ENCODE assay signal across 20 mouse cellular contexts in genomic region chr13:98696716-98697115, GRCm38 (mm10). TPM values are rescaled to one million over a fixed set of nuclear protein-coding genes. Genes with fewer than 3 reads are reported as not detected.
DNase-seq lines count a peak whose midpoint lies in the region; ATAC-seq and TF ChIP-seq lines count a peak whose summit lies in the region.
"Had no signal": no experiment of that assay in that cellular context is flagged by ENCODE, and none has a peak within 500 bp of the region (broad histone marks: within the 10 kb centered on the region; RNA-seq: fewer than 3 reads in every experiment).

No protein-coding gene starts in this region.

- no peak for TF ChIP-seq CTCF in kidney, postnatal 0 days (IDR thresholded peaks at IDR 0.05; ENCODE audit: low read depth)

- no peaks in the 10 kb centered on the region for H3K27me3 ChIP-seq in kidney, postnatal 0 days (ENCODE audit: insufficient read depth, low read length)
- H3K27me3 ChIP-seq in kidney, embryonic 16.5 days (ENCODE audit: insufficient read depth, low read length), result peaks cover 16% of the 10 kb centered on the region; the same call in 1 of the 2 replicates
- peaks cover 11% of the 10 kb centered on the region for H3K27me3 ChIP-seq in forebrain, embryonic 16.5 days (replicated peaks; ENCODE audit: control insufficient read depth, insufficient read depth, low read length)

- 80% methylated on average over 3 of the region's 3 CpGs for WGBS in kidney, postnatal 0 days
- WGBS in kidney, embryonic 16.5 days, result 85% methylated on average over 3 of the region's 3 CpGs
- 92% methylated on average over 3 of the region's 3 CpGs for WGBS in forebrain, embryonic 16.5 days

- peak; percentile 30; the same call in 1 of the 2 replicates for ATAC-seq in kidney, postnatal 0 days (replicated peaks; ENCODE audit: low FRiP score, low read depth)
- no peak for ATAC-seq in kidney, embryonic 16.5 days (ENCODE audit: low FRiP score, low TSS enrichment)
- no peak for ATAC-seq in forebrain, embryonic 16.5 days
- ATAC-seq: forebrain, postnatal 0 days had no signal

- no peak overlapping the region for H3K4me2 ChIP-seq in kidney, postnatal 0 days (ENCODE audit: low read length)
- H3K4me2 ChIP-seq in kidney, embryonic 16.5 days (replicated peaks; ENCODE audit: low read depth, low read length), result no peak overlapping the region
- H3K4me2 ChIP-seq in forebrain, embryonic 16.5 days (ENCODE audit: low read length), result no peak overlapping the region
- H3K4me2 ChIP-seq: embryonic facial prominence, embryonic 13.5 days; forebrain, embryonic 12.5 days; heart, embryonic 12.5 days; hindbrain, embryonic 14.5 days had no signal

- H3K4me1 ChIP-seq in kidney, postnatal 0 days (replicated peaks; ENCODE audit: insufficient read depth, low read length), result peaks cover 11% of the 10 kb centered on the region
- H3K4me1 ChIP-seq in kidney, embryonic 16.5 days (ENCODE audit: insufficient read depth, low read length), result peaks cover 18% of the 10 kb centered on the region
- H3K4me1 ChIP-seq in forebrain, embryonic 16.5 days (replicated peaks; ENCODE audit: control insufficient read depth, insufficient read depth, low read length), result peaks cover 7% of the 10 kb centered on the region; the same call in 1 of the 2 replicates

- H3K9me3 ChIP-seq in kidney, postnatal 0 days (replicated peaks; ENCODE audit: low read length), result no peaks in the 10 kb centered on the region
- H3K9me3 ChIP-seq in kidney, embryonic 16.5 days (ENCODE audit: low read length), result no peaks in the 10 kb centered on the region
- no peaks in the 10 kb centered on the region for H3K9me3 ChIP-seq in forebrain, embryonic 16.5 days (ENCODE audit: control insufficient read depth, low read length)
- H3K9me3 ChIP-seq: embryonic facial prominence, embryonic 13.5 days; forebrain, embryonic 12.5 days; heart, embryonic 12.5 days; hindbrain, embryonic 10.5 days had no signal

- no peak overlapping the region for H3K27ac ChIP-seq in kidney, postnatal 0 days
- no peak overlapping the region for H3K27ac ChIP-seq in kidney, embryonic 16.5 days (ENCODE audit: low read length)
- no peak overlapping the region for H3K27ac ChIP-seq in forebrain, embryonic 16.5 days (ENCODE audit: low read length)
- H3K27ac ChIP-seq: embryonic facial prominence, embryonic 13.5 days; forebrain, embryonic 12.5 days; hindbrain, embryonic 10.5 days; hindbrain, embryonic 14.5 days had no signal

- no peak overlapping the region for H3K4me3 ChIP-seq in kidney, postnatal 0 days (replicated peaks; ENCODE audit: low read depth, low read length)
- no peak overlapping the region for H3K4me3 ChIP-seq in kidney, embryonic 16.5 days (ENCODE audit: low read length)
- no peak overlapping the region for H3K4me3 ChIP-seq in forebrain, embryonic 16.5 days (replicated peaks; ENCODE audit: low read length)
- H3K4me3 ChIP-seq: embryonic facial prominence, embryonic 13.5 days; forebrain, embryonic 12.5 days; heart, adult 2 months; heart, embryonic 12.5 days; hindbrain, embryonic 10.5 days had no signal

- no peak overlapping the region for H3K9ac ChIP-seq in kidney, postnatal 0 days (ENCODE audit: low read depth, low read length)
- H3K9ac ChIP-seq in kidney, embryonic 16.5 days (replicated peaks; ENCODE audit: low read length), result no peak overlapping the region
- H3K9ac ChIP-seq in forebrain, embryonic 16.5 days (replicated peaks; ENCODE audit: low read depth, low read length), result no peak overlapping the region
- H3K9ac ChIP-seq: embryonic facial prominence, embryonic 13.5 days; forebrain, embryonic 12.5 days; forebrain, postnatal 0 days; heart, embryonic 12.5 days; hindbrain, embryonic 14.5 days had no signal

- no peaks in the 10 kb centered on the region for H3K36me3 ChIP-seq in kidney, postnatal 0 days (ENCODE audit: insufficient read depth, low read length)
- no peaks in the 10 kb centered on the region for H3K36me3 ChIP-seq in kidney, embryonic 16.5 days (ENCODE audit: insufficient read depth, low read length)
- no peaks in the 10 kb centered on the region for H3K36me3 ChIP-seq in forebrain, embryonic 16.5 days (ENCODE audit: control insufficient read depth, insufficient read depth)
- H3K36me3 ChIP-seq: embryonic facial prominence, embryonic 13.5 days; forebrain, embryonic 12.5 days; heart, embryonic 12.5 days; hindbrain, embryonic 10.5 days had no signal

- DNase-seq in kidney, postnatal 0 days (ENCODE audit: low spot score), result peak; percentile 38
- peak; percentile 29 for DNase-seq in ovary, adult 18-20 months (ENCODE audit: low spot score)
- DNase-seq in ovary, postnatal 36 days (ENCODE audit: low spot score), result no peak
- peak; percentile 49 for DNase-seq in lung, postnatal 36 days
- DNase-seq: adrenal gland, adult 2 months; adrenal gland, postnatal 25 days; cerebellum, adult 18-20 months; cerebellum, adult 9-11 months; cerebellum, postnatal 36 days; forebrain, postnatal 0 days; gastrocnemius, postnatal 10 days; heart, adult 2 months had no signal

RNA-seq across cellular contexts. Expression of gene Tmem171, which starts 2.1 kb away (rescaled TPM):
- 21.5 and 24.6 TPM in 2 replicates for polyA plus RNA-seq in kidney, postnatal 0 days (2015; fragmentation: Nextera tagmentation; extraction: Ambion mirVana)
- 9.0 and 10.5 TPM in 2 replicates for polyA plus RNA-seq in kidney, embryonic 16.5 days (2015; fragmentation: Nextera tagmentation; extraction: Ambion mirVana)
- polyA plus RNA-seq in forebrain, embryonic 16.5 days (2015; fragmentation: Nextera tagmentation; extraction: Ambion mirVana), result not detected in 2 replicates
- polyA plus RNA-seq: forebrain, embryonic 12.5 days; forebrain, postnatal 0 days; hindbrain, embryonic 10.5 days; hindbrain, embryonic 14.5 days had no signal

RNA-seq across cellular contexts. Expression of gene Tmem174, which starts 59.5 kb away (rescaled TPM):
- 102 and 105 TPM in 2 replicates for polyA plus RNA-seq in kidney, postnatal 0 days (2015; fragmentation: Nextera tagmentation; extraction: Ambion mirVana)
- polyA plus RNA-seq in kidney, embryonic 16.5 days (2015; fragmentation: Nextera tagmentation; extraction: Ambion mirVana), result 41.1 and 44.3 TPM in 2 replicates
- not detected in 2 replicates for polyA plus RNA-seq in forebrain, embryonic 16.5 days (2015; fragmentation: Nextera tagmentation; extraction: Ambion mirVana)
- polyA plus RNA-seq: adrenal gland, adult 2 months; embryonic facial prominence, embryonic 13.5 days; forebrain, embryonic 12.5 days; forebrain, postnatal 0 days; heart, adult 2 months; heart, embryonic 12.5 days; heart, embryonic 16.5 days; hindbrain, embryonic 10.5 days; hindbrain, embryonic 14.5 days had no signal

Comparison
In these comparisons a context has a peak if more than half of its experiments do, and no peak if none do; other contexts are left out.
1. RNA of gene Tmem174, which starts 59.5 kb away (polyA plus RNA-seq): 102 to 105 TPM in kidney, postnatal 0 days and 41.1 to 44.3 TPM in kidney, embryonic 16.5 days; not detected in forebrain, embryonic 16.5 days; every median in the first group is over 10 times any median in the second.